Mouse (Mus musculus): ENCODE results near the gene Dram1. TPM values are rescaled to one million over a fixed set of nuclear protein-coding genes. Genes with fewer than 3 reads are reported as not detected.
"Not testable (repeated sequence)": the region's sequence is repeated elsewhere in the genome, so short reads cannot be mapped to it uniquely, and the experiment has no call there.

Dram1 gene
- total RNA-seq, 2 experiments from 2014 or later = 0.87 to 1.5 TPM

DNA sequence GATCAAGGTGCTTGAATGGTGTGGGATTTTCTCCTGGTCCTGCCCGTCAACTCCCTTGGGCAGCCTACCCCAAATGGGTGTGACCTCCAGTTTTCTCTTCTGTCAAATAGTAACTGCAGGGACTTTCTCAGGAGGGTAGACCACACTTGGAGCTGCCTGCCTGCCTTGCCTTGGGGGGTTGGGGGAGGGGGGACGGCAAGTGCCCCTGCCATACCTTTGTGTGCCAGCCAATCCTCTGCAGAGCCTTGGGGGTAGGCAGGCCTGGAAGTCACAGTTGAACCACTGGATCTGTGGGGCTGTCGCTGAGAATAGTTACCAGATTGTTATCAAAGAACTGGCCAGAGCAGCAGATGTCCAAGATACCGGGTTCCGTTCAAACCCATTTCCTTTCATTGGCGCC, 7.4 kb upstream of the Dram1 start:
- no peak for DNase-seq (ENCODE audit: low spot score in 2 of 2)

DNA sequence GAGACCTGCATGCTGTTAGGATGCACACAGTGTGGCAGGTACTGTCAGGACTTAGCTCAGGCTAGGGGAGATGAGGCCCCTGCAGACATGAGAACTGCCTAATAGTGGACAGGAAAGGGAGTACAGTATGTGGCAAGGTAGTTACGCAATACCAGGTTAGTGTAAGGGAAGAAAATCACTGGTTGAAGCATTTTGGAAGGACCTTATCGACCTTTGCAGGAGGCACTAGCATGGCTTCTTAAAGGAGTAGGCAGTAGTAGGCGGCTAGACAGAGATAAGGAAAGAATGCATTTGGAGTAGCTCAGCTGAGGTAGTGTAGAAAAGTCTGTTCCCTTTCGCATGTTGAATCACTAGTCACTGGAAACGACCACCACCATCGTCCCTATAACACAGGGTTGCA, 6.9 kb upstream of the Dram1 start:
- DNase-seq (ENCODE audit: low spot score in 2 of 2) = no peak

DNA sequence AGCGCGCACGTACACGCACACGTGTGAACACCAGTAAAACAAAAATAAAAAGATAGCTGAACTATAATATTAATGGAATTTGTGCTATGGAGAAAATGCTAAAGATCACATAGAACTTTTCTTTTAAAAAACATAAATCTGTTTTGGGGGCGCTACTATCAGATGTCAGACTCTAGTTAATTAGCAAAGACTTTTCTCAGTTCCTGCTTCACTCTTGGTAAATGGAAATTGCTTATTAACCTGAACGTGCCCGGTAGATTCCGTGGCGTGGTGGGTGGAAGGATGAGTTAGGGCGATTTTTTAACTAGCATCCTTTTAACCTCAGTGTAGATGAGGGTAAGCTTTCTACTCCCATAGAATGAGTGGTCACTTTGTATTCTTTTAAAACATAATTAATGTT, 6.4 kb upstream of the Dram1 start:
- DNase-seq (ENCODE audit: low spot score in 2 of 2) = no peak

DNA sequence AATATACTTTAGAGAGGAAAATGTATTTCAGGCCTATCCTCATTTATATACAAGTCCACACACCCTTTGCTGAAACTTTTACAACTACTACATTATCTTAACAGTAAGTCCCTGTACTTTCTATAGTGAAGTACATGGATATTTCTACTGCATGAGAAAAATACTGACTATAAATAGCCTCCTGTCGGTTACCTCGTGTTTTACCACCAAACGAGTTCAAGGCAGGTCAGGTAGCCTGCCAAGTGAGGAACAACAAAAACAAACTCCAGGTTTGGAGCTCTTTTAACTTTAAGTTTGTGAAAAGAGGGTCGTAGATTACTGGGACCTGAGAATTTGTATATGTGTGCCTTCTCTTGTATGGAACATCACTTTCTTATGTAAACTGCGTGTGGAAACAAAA, 5.2 kb upstream of the Dram1 start:
- no peak for DNase-seq (ENCODE audit: low spot score in 2 of 2)

DNA sequence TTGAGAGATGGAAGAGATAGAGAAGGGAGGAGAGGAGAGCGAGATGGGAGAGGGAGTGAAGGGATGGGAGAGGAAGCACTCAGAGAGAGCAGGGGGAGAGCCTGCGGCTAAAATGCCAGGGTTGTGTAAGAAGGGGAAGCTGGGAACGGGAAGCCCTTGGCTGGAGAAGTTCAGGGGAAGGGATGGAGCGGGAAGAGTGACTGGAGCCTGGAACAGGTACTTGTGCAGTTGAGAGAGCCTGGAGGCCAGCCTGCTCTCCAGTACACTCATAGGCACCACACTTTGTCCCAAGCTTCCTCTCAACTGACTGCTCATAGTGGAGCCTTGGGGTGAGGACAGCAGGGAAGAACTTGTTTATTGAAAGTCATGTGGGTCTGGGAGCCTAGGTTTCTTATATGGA, 4.6 kb upstream of the Dram1 start:
- DNase-seq (ENCODE audit: low spot score in 2 of 2) = no peak

DNA sequence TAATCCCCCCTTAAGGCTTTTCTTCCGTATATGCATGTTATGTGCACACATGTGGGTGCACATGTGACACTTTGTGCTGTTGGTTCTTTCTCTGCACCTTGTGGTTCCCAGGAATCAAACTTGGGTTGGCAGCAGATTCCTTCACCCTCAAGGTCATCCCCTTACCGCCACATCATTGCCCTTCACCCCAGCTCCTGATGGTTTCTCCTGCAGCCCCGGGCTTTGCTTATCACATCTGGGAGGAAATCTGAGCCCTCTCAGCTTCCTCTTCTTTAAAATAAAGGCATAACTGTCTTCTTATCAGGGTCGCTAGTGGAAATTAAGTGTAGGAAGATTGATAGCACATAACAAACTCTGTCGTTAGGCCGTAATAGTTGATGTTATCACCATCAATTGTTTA, 3.1 kb upstream of the Dram1 start:
- DNase-seq (ENCODE audit: low spot score in 2 of 2) = no peak

DNA sequence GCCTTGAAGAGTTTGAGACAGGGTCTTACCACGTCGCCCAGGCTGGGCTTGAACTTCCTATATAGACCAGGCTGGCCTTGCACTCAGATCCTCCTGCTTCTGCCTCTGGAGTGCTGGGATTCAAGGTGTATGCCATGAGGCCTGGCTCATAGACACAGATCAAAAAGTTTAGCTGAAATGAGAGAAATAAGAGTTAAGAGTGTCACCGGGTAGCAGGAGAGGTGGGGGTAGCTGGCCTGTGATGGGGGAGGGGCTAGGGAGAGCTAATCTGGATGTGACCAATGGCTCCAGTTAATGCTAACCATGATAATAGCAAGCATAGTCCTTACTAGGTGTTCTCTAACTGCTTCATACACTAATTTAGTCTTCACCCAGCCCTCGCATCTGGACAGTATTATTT, 2.4 kb upstream of the Dram1 start:
- no peak for DNase-seq (ENCODE audit: low spot score in 2 of 2)

DNA sequence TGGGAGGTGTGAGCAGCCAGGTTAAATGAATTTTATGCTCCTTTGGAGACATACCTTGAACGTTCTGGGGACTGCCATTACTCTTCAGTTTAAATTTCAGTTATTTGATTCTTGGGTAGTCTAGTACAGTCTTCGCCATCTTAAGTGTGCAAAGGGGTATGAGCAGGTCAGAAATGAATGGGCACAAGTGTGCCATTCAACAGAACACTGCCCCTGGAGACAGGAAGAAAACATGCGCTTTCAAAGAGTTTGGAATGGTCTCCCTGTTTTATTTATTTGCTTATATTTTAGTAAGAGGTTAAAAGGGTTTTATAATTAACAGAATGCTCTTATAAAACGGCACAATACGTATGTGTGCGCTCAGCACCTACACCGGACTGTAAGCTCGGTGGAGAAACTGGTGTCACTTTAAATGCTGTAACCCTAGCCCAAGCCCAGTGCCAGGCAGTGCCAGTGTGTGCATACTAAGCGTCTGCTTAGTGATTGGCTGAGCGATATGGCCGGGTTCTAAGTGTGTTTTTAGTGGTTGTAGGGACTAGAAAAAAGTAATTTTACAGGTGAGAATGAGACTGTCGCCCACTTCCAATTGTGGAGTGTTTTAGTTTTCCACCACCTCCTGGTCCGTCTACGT, 1.7 kb upstream of the Dram1 start:
- no peak for DNase-seq (ENCODE audit: low spot score in 2 of 2)

DNA sequence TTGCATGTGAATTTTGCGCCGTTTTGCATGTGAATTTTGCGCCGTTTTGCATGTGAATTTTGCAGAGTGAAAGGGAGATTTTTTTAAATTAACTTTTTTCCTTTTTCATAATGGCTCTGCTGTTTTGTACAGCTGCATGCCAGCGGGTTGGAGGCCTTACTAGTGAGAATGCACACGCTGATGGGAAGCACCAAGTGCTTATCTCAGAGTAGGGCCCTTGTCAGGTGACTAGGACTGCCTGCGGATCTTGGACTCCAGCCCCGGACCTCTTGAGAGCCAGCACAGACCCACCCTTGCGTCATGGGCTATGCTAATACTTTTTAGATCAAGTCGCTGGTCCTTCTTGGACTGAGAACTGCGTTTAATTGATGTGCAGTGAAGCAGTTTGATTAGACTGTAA, 1.1 kb upstream of the Dram1 start:
- DNase-seq (ENCODE audit: low spot score in 2 of 2) = peak; percentile 18 to 44

DNA sequence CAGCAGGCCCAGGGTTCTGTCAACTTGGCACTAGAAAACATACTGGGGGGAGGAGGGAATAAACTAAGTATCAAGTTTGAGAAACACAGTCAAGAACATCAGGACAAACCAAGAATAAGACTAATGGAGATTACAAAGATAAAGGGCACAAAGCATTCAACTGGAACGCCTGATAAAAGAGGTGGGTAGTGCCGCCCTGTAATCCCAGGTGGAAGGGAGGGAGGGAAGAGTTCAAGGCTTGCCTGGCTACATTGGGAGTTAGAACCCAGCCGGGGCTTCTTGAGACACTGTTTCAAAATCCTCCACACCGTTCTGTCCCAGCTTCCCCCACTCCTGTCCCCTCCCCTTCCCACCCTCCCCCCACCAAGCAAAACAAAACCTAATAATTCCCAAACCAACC, 1.2 kb downstream of the Dram1 start:
- no peak for DNase-seq (ENCODE audit: low spot score in 2 of 2)

DNA sequence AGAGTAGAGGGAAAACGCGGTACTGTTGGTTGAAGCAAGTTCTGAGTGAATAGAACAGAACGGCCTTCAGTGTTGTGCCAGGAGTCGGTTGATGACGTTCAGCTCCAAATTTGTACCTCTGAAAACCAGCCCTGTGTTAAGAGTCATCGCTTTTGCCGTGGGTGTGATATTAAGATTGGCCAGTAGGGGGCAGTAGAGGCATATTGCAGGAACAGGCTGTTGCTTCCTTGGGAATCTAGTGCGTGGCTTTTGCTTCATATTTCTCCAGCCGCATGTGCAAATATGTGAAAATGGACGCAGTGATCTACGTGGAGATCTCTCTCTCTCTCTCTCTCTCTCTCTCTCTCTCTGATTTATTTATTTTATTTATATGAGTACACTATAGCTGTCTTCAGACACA, 2.1 kb downstream of the Dram1 start:
- peak; percentile 96 for DNase-seq (ENCODE audit: low spot score in 2 of 2)

DNA sequence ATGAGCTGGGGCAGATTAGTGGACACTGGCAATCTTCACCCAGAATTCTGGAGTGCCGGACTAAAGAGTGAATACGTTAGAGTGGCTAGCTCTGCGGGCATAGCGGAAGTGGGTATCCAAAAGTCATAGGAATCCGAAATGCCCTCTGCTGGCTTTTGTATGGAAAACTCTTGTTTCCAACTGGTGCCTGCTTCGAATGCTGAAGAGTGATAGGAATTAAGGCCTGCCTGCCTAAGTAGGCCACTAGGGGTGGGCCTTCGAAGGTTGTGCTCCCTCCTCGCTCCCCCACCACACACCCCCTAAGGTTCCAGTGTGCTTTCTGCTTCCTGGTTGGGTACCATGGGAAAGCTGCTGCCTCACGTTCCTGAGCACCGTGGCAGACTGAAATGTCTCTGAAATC, 3.9 kb downstream of the Dram1 start:
- no peak for DNase-seq (ENCODE audit: low spot score in 2 of 2)

DNA sequence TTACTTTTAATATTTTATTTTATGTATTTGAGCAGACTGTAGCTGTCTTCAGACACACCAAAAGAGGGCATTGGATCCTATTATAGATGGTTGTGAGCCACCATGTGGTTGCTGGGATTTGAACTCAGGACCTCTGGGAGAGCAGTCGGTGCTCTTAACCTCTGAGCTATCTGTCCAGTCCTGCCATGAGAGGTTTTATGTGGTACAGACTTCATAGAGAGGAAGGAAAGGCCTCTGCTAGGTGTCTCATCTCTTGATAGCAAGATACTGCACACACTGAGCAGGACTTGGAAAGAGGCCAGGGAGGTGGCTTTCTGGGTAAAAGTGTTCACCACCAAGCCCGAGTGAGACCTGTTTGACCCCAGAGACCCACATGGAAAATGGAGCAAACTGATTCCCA, 5.9 kb downstream of the Dram1 start:
- not testable (repeated sequence) for DNase-seq (ENCODE audit: low spot score in 2 of 2)

DNA sequence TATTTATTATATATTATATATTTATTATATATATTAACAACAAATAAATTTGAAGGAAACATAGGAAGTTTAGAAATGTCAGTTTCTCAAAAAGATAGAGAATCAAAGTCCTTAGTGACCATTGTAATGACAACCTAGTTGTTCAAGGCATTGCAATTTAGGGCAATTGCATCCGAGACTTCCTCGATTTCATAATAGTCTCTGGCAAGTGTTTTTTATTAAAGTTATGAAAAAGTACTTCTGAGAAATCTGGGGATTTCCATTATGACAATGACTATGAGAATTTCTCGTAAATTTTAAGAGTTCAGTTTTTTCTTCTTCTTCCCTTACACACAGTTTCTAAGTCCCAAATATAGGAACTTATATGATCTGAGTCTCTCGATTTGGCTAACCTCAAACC, 6.4 kb downstream of the Dram1 start:
- no peak for DNase-seq (ENCODE audit: low spot score in 2 of 2)

DNA sequence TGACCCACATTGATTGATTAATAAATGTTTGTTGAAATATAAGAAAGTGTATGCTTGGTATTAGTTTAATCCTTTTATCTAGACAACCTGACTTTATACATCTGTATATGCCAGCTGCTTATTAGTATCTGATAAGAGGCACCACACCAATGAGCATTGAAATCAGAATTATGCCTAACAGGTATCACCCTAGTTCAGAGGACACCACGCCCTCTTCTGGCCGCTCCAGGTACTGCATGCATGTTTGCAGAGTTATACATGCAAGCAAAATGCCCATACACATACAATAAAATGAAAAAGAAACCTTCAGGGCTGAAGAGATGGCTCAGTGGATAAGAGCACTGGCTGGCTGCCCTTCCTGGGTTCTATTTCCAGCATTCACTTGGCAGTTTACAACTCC, 7.1 kb downstream of the Dram1 start:
- DNase-seq (ENCODE audit: low spot score in 2 of 2) = peak in 1 of 2 experiments; percentile 31

DNA sequence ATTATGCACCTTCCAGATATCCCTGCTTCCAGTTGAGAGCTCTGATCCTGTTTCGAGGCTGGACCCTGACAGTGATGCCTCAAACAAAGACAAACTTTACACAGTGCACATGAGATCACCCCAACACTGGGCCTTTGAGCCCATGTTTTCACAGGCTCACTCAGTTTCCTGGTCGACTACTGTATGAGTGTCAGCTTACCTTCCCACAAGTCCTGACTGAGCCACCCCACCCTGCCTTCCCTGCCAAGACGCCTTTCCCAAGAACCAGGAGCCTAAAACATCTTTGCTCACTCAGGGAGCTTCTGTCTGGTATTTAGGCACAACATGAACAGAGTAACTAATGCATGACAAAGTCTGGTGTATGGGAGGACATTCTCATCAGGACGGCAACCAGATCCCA, 9.6 kb downstream of the Dram1 start:
- DNase-seq (ENCODE audit: low spot score in 2 of 2) = no peak

DNA sequence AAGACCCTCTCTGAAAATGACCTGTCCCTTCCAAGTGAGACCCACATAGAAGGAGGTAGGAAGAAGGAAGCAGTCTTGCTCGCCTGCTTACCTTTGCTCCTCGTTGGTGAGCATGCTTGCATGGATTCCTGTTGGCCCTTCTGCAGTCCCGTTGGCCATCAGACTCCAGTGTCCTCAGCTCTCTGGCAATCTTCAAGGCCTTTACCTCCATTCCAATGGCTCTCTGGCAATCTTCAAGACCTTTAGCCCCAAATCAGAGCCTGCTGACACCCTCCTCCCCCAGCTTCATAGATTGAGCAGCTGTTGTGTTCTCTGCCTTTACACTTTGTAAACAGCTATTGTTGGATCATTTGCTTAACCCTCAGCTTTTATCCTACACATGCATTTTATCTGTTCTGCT, 14.7 kb downstream of the Dram1 start:
- no peak for DNase-seq (ENCODE audit: low spot score in 2 of 2)

DNA sequence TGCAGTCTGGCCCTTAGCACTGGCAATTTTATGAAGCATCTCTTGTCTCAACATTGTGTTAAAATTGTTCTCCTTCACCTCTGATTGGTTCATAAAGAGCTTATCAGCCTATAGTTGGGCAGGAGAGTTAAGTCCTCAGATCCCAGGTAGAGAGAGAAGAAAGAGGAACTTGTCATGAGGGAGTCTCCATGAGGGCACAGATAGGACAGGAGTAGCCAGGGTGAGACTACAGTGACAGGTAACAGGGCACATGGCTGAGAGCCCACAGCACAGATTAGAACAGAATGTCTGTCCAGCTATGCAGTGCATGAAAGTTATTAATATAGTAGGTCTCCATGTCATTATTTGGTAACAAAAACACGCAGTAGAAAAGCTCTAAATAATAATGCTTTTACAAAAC, 16.7 kb downstream of the Dram1 start:
- no peak for DNase-seq (ENCODE audit: low spot score in 2 of 2)

DNA sequence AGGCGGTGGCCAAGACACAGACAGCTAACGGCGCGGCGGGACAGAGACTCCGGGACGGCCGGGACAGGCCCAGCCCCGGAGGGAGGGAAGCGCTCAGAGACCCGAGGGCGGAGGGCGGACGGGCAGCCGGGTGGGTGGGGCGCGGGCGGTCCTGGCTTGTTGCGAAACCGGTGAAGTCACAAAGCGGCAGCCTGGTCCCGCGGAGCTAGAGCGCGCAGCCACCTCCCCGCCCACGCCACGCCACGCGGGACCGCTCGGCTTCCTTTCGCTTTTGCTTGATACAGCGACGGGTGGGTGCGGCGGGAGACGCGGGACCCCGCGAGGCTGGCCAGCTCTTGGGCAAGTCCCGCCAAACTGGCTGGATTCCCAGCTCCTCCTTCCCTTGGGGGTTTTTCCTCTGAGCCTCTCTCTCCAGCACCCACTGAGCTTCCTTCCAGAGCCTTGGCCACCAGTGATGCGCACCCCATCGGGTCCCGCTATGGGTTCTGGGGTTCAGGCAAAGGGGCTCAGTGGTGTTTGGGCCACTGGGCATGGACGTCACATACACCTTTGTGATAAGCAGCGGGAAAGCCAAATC, 21.8 kb downstream of the Dram1 start:
- peak; percentile 63 to 64 for DNase-seq (ENCODE audit: low spot score in 2 of 2)

DNA sequence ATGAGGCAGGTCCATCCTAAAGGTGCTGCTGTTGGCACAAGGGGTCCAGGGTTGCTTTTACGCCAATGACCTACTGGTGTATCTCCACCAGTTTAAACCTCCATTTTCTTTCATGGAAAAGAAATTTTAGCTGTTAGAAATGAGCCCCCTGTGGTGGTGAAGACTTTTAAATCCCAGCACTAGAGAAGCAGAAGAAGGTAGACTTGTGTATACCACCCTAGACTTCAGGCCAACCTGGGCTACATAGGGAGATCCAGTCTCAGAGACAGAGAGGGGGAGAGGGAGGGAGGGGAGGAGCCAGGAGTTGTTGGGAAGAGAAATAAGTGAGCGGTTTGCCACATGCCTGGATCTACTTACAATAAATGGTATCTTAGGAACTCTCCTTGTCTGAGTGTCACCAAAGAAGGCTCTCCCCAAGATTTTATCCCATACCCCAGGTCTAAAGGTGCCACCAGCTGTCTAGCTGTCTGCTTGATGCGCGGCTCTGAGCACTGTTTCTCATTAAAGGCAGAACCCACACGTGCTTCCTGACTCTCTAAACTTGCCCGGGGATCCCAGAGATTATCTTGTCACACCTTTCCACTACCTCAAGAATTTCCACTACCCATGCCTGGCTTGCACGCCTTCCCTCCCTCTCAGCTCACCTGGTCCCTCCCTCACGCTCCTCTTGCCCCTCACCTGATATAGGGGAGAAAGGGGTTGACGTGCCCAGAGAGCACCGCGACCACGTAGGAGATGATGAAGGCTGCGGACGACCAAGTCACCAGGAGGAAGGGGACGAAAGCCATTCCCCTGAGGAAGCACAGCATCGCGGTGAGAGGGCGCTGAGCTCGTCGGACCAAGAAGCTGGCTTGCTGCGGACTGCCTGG, 22.5 kb downstream of the Dram1 start:
- DNase-seq (ENCODE audit: low spot score in 2 of 2) = no peak

DNA sequence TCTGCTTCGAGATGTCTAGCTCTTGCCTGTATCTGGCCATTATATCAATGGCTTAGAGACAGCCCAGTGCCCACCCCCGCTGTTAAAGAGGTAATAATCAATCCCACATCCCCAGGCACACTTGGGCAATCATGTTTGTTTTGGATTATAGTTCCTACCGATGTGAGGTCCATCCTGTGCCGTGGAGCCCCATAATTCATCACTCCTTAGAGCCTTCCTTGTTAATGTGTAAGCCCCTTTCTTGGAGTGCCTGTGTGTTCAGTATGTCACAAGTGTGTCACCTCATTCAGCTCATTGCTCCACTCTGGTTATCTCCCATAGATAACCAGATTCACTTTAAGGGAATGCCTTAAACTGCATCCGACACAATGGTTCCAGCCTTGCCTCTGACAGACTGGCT, 24.3 kb downstream of the Dram1 start:
- no peak for DNase-seq (ENCODE audit: low spot score in 2 of 2)

DNA sequence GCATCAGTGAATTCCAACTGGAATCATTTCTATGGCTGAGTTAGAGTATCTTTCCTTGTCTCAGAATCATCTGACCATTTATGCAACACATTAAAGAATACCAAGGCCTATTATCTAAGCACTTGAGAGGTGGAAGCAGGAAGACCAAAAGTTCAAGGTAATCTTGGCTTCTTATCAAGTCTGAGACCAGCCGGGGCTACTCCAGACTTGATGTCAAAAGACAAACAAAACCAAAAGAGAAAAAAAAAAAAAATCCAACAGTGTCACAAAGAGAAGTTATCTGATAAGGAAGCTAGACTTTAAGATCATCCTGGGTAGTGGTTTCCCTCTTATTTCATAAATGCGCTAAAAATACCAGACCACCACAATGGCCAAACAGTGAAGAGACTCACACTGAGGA, 26.3 kb downstream of the Dram1 start:
- no peak for DNase-seq (ENCODE audit: low spot score in 2 of 2)

Measured in layer of hippocampus, postnatal 10 days (tissue).